Mouse (Mus musculus) kidney, adult 2 months (tissue): ENCODE measurements at regions not wholly inside any gene's neighbourhood (a gene's known extent, or its start where the extent isn't known, plus 50 kb on each side); places are given as distances from the start of the nearest gene placed in this dataset.

ENCODE experiments used
- CTCF ChIP-seq: fragments of 200-500 bp; conservative IDR thresholded peaks from 2 replicates; pipeline ENCODE4 v1.5.1; 2011; ENCODE audit warnings: low read depth, mild to moderate bottlenecking, control low read depth, low read length, moderate library complexity, mixed read lengths; ENCODE audit not compliant: insufficient read depth, insufficient read length
- POLR2A ChIP-seq: fragments of 200-500 bp; IDR thresholded peaks from one replicate; pipeline ENCODE4 v1.6.1; 2011; ENCODE audit warnings: low read depth, low read length, control low read depth

- TF ChIP-seq CTCF (no peak), POLR2A (no peak)
Measured at GRCm38 (mm10) chr7:64047831-64048230, 105.8 kb upstream of the Trpm1 start.
